Mouse (Mus musculus): ENCODE measurements around the gene Wdr38. TPM values are rescaled to one million over a fixed set of nuclear protein-coding genes. Genes with fewer than 3 reads are reported as not detected.

The Wdr38 gene
- polyA plus RNA-seq, 1 experiment = 0.61 TPM

DNA sequence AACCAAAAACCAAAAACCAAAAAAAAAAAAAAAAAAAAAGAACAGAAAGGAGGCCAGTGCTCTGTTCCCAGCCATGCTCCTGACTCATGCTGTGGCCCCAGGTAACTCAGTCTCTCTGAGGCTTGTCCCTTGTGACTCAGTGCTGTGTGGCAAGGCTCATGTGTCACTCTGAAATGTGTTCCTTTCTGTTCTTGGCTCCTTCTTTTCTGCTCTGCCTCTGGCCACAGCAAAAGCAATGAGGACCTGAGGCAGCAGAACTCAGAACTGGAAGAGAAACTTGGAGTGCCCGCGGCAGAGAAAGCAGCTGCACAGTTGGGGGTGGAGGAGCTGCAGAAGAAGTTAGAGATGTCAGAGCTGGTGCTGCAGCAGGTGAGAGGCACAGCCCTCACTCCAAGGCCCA is 23.1 kb upstream of the Wdr38 start:
- no peak overlapping the region for H3ac ChIP-seq (ENCODE audit: control insufficient read depth, insufficient read length, low read depth)
- TF ChIP-seq CEBPB (IDR thresholded peaks at IDR 0.05; ENCODE audit: low read depth) (peak; percentile 68), FOSL1 (IDR thresholded peaks at IDR 0.05; ENCODE audit: insufficient read depth, low read length, poor library complexity, severe bottlenecking) (peak; percentile 55), MYOG (IDR thresholded peaks at IDR 0.05; ENCODE audit: control insufficient read depth, extremely low read depth, insufficient read length) (no peak)
- H3K36me3 ChIP-seq (ENCODE audit: control insufficient read depth, insufficient read depth) = no peaks in the 10 kb centered on the region
- no peaks in the 10 kb centered on the region for H3K79me2 ChIP-seq (ENCODE audit: control insufficient read depth, insufficient read depth)
- no peak overlapping the region for H3K4me3 ChIP-seq (ENCODE audit: insufficient read depth, poor library complexity, severe bottlenecking)
- no peaks in the 10 kb centered on the region for H3K79me3 ChIP-seq (ENCODE audit: low read depth)
- H3K27me3 ChIP-seq (ENCODE audit: control insufficient read depth, insufficient read depth, insufficient read length) = no peaks in the 10 kb centered on the region

DNA sequence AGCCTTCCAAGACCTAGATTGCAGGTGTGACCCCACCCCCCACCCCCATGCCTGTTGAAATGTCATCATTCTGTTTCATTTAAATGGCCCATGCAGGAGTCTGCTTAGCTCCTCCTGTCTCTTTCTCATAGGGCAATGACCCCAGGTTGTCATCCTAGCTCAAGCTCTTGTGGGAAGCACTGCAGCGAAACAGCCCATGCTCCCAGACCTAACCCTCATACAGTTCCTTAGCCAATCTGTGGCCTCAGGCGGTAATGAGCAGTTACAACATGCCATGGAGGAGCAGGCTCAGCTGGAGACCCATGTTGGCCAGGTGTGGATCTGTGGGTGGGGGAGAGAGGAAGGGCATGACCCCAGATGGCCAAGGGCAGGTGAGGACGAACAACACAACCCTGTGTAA is 22.1 kb upstream of the Wdr38 start:
- Histone ChIP-seq H3ac (ENCODE audit: control insufficient read depth, insufficient read length, low read depth) (no peak overlapping the region), H3K79me3 (ENCODE audit: low read depth) (no peaks in the 10 kb centered on the region), H3K36me3 (ENCODE audit: control insufficient read depth, insufficient read depth) (no peaks in the 10 kb centered on the region), H3K27me3 (ENCODE audit: control insufficient read depth, insufficient read depth, insufficient read length) (no peaks in the 10 kb centered on the region), H3K4me3 (ENCODE audit: insufficient read depth, poor library complexity, severe bottlenecking) (no peak overlapping the region), H3K79me2 (ENCODE audit: control insufficient read depth, insufficient read depth) (no peaks in the 10 kb centered on the region)
- TF ChIP-seq MAX (IDR thresholded peaks at IDR 0.05) (no peak), FOSL1 (IDR thresholded peaks at IDR 0.05; ENCODE audit: insufficient read depth, low read length, poor library complexity, severe bottlenecking) (no peak), USF1 (IDR thresholded peaks at IDR 0.05; ENCODE audit: low read depth) (no peak), CEBPB (IDR thresholded peaks at IDR 0.05; ENCODE audit: low read depth) (no peak), CTCF (IDR thresholded peaks at IDR 0.05; ENCODE audit: control insufficient read depth, insufficient read depth, insufficient read length) (no peak), MYOG (IDR thresholded peaks at IDR 0.05; ENCODE audit: control insufficient read depth, extremely low read depth, insufficient read length) (no peak), MYOD1 (IDR thresholded peaks at IDR 0.05; ENCODE audit: control insufficient read depth, insufficient read length, low read depth) (no peak)

DNA sequence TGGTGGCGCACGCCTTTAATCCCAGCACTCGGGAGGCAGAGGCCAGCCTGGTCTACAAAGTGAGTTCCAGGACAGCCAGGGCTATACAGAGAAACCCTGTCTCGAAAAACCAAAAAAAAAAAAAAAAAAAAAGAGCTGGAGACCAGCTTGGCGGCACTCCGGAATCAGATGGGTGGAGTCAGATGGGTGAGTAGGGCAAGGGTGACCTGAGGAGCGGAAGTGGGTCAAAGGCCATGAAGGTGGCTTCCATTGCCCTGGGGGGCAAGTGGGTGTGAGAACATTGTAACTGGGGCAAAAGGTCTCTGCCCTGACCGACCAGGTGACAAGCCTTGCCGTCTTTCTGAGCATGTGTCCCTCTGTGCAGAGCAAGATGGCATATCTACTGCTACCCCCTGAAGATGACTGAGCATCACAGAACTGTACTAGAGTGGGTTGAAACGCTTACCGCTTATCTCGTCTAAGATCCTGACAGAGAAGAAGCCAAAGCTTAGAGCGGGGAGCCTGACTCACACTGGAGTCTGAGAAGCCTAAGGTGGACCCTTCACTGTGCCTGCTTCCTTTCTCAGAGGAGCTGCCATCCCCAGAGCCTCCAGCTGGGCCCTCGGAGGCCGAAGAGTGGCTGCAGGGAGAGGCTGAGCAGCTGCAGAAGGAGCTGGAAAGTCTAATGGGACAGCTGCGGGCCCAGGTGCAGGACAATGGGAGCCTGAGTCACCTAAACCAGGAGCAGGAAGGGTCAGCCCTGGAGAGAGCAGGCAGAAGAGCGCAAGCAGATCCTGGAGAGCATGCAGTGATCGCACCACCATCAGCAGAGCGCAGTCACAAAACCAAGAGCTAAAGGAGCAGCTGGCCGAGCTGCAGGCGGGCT is 21.1 kb upstream of the Wdr38 start:
- Histone ChIP-seq H3K79me3 (ENCODE audit: low read depth) (no peaks in the 10 kb centered on the region), H3K79me2 (ENCODE audit: control insufficient read depth, insufficient read depth) (no peaks in the 10 kb centered on the region), H3ac (ENCODE audit: control insufficient read depth, insufficient read length, low read depth) (no peak overlapping the region), H3K4me3 (ENCODE audit: insufficient read depth, poor library complexity, severe bottlenecking) (no peak overlapping the region), H3K36me3 (ENCODE audit: control insufficient read depth, insufficient read depth) (no peaks in the 10 kb centered on the region), H3K27me3 (ENCODE audit: control insufficient read depth, insufficient read depth, insufficient read length) (no peaks in the 10 kb centered on the region)
- TF ChIP-seq MYOG (IDR thresholded peaks at IDR 0.05; ENCODE audit: control insufficient read depth, extremely low read depth, insufficient read length) = no peak
- no peak for TF ChIP-seq CTCF (IDR thresholded peaks at IDR 0.05; ENCODE audit: control insufficient read depth, insufficient read depth, insufficient read length)
- no peak for TF ChIP-seq FOSL1 (IDR thresholded peaks at IDR 0.05; ENCODE audit: insufficient read depth, low read length, poor library complexity, severe bottlenecking)
- no peak for TF ChIP-seq CEBPB (IDR thresholded peaks at IDR 0.05; ENCODE audit: low read depth)

DNA sequence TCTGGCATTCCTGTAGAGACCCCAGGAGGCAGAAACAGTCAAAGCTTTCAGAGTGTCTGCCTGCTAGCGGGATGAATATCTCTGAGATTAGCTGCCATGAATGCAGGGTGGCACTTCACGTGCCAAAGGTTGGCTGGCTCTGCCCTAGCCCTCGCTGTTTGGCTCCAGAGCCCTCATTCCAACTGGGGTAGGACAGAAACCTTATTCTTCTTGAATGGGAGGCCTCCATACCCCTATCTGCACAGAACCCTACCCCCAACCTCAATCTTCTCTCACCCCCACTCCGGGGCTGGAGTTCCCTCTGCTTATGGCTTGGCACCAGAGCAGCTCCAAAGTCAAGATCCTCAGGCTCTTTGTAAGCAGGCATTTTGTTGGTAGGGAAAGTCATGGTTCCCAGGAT is 19.4 kb upstream of the Wdr38 start:
- Histone ChIP-seq H3ac (ENCODE audit: control insufficient read depth, insufficient read length, low read depth) (no peak overlapping the region), H3K36me3 (ENCODE audit: control insufficient read depth, insufficient read depth) (no peaks in the 10 kb centered on the region), H3K79me2 (ENCODE audit: control insufficient read depth, insufficient read depth) (no peaks in the 10 kb centered on the region), H3K27me3 (ENCODE audit: control insufficient read depth, insufficient read depth, insufficient read length) (no peaks in the 10 kb centered on the region), H3K79me3 (ENCODE audit: low read depth) (no peaks in the 10 kb centered on the region), H3K4me3 (ENCODE audit: insufficient read depth, poor library complexity, severe bottlenecking) (no peak overlapping the region)
- TF ChIP-seq FOSL1 (IDR thresholded peaks at IDR 0.05; ENCODE audit: insufficient read depth, low read length, poor library complexity, severe bottlenecking) = no peak
- TF ChIP-seq CEBPB (IDR thresholded peaks at IDR 0.05; ENCODE audit: low read depth) = no peak
- no peak for TF ChIP-seq USF1 (IDR thresholded peaks at IDR 0.05; ENCODE audit: low read depth)
- TF ChIP-seq MYOD1 (IDR thresholded peaks at IDR 0.05; ENCODE audit: control insufficient read depth, insufficient read length, low read depth) = no peak
- no peak for TF ChIP-seq CTCF (IDR thresholded peaks at IDR 0.05; ENCODE audit: control insufficient read depth, insufficient read depth, insufficient read length)
- TF ChIP-seq MAX (IDR thresholded peaks at IDR 0.05) = no peak
- TF ChIP-seq MYOG (IDR thresholded peaks at IDR 0.05; ENCODE audit: control insufficient read depth, extremely low read depth, insufficient read length) = no peak

DNA sequence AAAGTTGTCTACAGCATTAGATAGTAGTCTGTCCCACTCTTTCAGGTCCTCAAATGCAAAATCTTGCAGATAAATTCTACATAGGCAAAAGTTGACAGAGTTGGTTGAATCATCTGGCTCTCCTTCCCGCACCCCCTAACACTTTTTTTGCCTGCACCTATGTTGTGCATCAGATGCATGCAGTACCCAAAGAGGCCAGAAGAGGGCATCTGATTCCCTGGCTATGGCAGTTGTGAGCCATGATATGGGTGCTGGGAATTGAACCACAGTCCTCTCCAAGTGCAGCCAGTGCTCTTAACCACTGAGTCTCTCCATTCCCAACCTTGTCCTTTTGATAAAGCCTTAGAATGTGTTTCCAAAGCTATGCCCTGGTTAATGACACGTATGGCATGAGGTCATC is 13.8 kb upstream of the Wdr38 start:
- Histone ChIP-seq H3K36me3 (ENCODE audit: control insufficient read depth, insufficient read depth) (no peaks in the 10 kb centered on the region), H3K27me3 (ENCODE audit: control insufficient read depth, insufficient read depth, insufficient read length) (no peaks in the 10 kb centered on the region), H3K4me3 (ENCODE audit: insufficient read depth, poor library complexity, severe bottlenecking) (no peak overlapping the region), H3K79me2 (ENCODE audit: control insufficient read depth, insufficient read depth) (no peaks in the 10 kb centered on the region), H3ac (ENCODE audit: control insufficient read depth, insufficient read length, low read depth) (no peak overlapping the region), H3K79me3 (ENCODE audit: low read depth) (no peaks in the 10 kb centered on the region)
- TF ChIP-seq CEBPB (IDR thresholded peaks at IDR 0.05; ENCODE audit: low read depth) (no peak), MAX (IDR thresholded peaks at IDR 0.05) (no peak), FOSL1 (IDR thresholded peaks at IDR 0.05; ENCODE audit: insufficient read depth, low read length, poor library complexity, severe bottlenecking) (no peak), CTCF (IDR thresholded peaks at IDR 0.05; ENCODE audit: control insufficient read depth, insufficient read depth, insufficient read length) (no peak), USF1 (IDR thresholded peaks at IDR 0.05; ENCODE audit: low read depth) (no peak), MYOG (IDR thresholded peaks at IDR 0.05; ENCODE audit: control insufficient read depth, extremely low read depth, insufficient read length) (no peak), MYOD1 (IDR thresholded peaks at IDR 0.05; ENCODE audit: control insufficient read depth, insufficient read length, low read depth) (no peak)

DNA sequence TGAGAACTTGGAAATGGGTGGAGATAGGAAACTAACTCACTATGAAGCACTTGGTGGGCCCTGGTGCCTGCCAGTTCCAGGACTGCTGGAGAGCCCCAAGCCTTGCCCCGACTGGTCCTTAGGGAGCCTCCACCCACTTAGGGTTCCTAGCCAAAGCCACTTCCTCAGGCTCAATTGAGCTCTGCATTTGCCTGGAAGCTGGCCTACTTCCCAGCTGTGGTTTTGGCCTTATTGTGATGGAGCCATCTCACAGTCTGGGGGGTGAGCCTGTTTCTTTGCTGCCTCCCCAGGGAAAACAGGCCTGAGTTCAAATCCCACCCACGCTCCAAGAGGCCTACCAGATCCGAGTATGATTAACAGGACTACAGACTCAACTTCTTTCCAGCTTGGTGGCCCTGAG is 10.7 kb upstream of the Wdr38 start:
- Histone ChIP-seq H3K27me3 (ENCODE audit: control insufficient read depth, insufficient read depth, insufficient read length) (no peaks in the 10 kb centered on the region), H3K36me3 (ENCODE audit: control insufficient read depth, insufficient read depth) (no peaks in the 10 kb centered on the region), H3K4me3 (ENCODE audit: insufficient read depth, poor library complexity, severe bottlenecking) (no peak overlapping the region), H3K79me2 (ENCODE audit: control insufficient read depth, insufficient read depth) (no peaks in the 10 kb centered on the region), H3K79me3 (ENCODE audit: low read depth) (no peaks in the 10 kb centered on the region), H3ac (ENCODE audit: control insufficient read depth, insufficient read length, low read depth) (no peak overlapping the region)
- TF ChIP-seq MAX (IDR thresholded peaks at IDR 0.05) = no peak
- no peak for TF ChIP-seq USF1 (IDR thresholded peaks at IDR 0.05; ENCODE audit: low read depth)
- no peak for TF ChIP-seq CEBPB (IDR thresholded peaks at IDR 0.05; ENCODE audit: low read depth)
- TF ChIP-seq MYOG (IDR thresholded peaks at IDR 0.05; ENCODE audit: control insufficient read depth, extremely low read depth, insufficient read length) = no peak

Data from C2C12 (cell line).